Mouse (Mus musculus) kidney, adult 11 months (tissue): ENCODE measurements around the gene Vldlr.

ENCODE experiments used
- DNase-seq: peaks from one replicate; pipeline ENCODE4 v3.0.0; 2022

Gene Vldlr

DNA sequence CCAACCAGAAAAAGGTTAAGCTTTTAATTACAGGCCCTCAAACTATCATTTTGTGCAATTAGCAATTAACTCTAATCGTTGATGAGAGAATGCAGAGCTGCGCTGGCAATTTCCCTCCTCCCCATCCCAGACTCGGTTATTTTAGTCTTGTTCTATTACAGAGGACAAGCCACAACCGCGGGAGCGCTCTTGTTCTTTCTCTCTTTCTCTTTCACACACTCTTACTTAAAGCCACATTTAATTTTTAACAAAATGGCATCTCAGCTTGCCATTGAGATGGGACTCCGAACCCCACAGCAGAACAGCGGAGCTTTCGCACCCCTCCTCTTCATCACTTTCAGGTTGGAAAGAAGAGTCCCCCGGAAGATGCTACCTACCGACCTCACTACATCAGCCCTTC, at the start of gene Vldlr:
Gene Vldlr (plus strand): TSS at position 167 of the 400 bp plus-strand sequence.
- DNase-seq = no peak

DNA sequence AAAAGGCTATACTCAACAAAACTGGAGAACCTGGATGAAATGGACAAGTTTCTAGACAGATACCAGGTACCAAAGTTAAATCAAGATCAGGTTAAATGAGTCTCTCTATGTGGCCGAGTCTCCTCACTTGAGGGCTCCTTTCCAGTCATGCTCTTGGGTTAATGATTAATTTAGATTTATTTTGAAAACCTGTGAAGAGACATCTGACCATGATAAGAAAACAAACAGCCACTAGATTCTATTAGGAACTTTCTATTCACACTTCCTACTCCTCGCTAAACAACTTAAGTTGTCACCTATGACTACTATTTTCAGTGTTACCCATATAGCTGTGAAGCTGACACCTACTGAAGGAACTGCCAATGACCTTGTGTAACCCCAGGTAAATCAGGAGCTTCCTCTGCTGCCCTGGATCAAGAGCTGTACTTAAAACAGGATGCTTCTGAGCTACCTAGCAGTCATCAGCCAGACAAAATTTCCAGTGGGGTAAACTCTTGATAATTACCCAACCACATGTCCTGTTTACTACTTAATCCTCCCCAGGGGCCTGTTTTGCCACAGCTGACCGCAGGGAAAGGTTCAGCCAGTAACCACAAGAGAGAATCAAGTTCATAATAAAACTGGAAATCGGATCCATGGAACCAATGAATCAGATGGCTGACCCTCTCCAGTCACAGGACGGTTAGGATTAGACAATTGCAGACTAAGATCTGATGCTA, 48.5 kb upstream of the Vldlr start:
- DNase-seq = no peak

- no peak for DNase-seq
Measured at GRCm38 (mm10) chr19:27173836-27174235, 42.4 kb upstream of the Vldlr start.

GRCm38 (mm10) chr19:27175617-27176016, 40.7 kb upstream of the Vldlr start:
- no peak for DNase-seq

DNA sequence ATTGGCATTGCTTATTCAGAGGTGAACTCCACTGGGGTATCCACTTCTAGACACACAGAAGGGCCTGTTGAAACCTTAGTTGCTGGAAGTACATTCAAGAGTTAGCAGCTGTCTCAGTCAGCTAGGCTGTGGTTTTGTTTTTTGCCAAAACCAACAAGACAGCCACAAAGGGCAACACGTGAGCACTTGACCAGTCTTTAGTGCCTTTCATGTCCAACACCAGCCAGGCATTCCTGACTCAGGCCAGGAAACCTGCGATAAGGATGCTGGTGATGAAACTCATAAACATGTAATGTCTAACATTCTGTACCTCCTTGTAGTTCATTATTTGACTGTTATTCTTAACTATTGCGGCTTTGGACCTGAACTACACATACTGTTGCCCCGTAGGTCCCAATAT, 39.7 kb upstream of the Vldlr start:
- no peak for DNase-seq

- no peak for DNase-seq
Measured at GRCm38 (mm10) chr19:27178195-27178807, 38.0 kb upstream of the Vldlr start.

GRCm38 (mm10) chr19:27180351-27181122, 35.7 kb upstream of the Vldlr start:
- peak; percentile 19 for DNase-seq

DNA sequence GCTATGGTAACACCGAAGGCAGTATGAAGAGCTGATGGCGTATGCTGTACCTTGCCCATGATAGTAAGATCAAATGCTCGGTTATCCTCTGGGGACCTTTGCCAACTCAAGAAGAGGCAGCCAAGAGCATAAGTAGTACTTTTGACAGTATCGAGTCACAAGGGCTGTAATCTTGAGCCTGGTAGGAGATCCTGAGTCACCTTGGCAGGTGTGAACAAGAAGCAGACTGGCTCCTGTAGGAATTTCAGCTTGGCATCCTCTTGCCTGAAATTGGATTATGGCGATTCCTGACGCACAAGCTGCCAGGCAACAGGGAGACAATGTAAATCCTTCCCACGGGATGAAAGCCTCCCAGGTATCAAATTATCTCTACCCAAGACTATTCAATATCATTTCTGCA, 32.8 kb upstream of the Vldlr start:
- no peak for DNase-seq

- DNase-seq = no peak
Measured at GRCm38 (mm10) chr19:27203711-27204238, 12.5 kb upstream of the Vldlr start.

- DNase-seq = no peak
Measured at GRCm38 (mm10) chr19:27210991-27211390, 5.3 kb upstream of the Vldlr start.

DNA sequence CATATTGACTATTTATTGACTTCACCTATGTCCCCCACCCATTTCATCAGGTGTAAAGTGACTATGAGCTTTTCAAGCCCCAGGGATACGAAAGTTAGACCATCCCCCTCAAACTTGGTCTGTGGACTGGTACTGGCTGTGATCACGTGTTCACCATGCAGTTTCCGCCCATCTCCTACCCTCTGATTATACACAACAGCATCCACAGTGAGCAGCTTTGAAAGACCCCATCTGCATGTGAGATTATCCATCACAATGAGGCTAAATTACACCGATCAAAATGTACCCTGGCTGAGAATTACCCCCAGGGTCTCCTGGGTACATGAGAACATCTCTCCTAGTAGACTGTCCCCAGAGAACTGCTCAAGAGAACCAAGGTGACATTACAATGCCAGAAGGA, 688 bp upstream of the Vldlr start:
- DNase-seq = no peak

GRCm38 (mm10) chr19:27216767-27217403, 601 bp downstream of the Vldlr start:
- DNase-seq = peak; percentile 80

- peak; percentile 36 for DNase-seq
Measured at GRCm38 (mm10) chr19:27217404-27217940, 1.2 kb downstream of the Vldlr start.

DNA sequence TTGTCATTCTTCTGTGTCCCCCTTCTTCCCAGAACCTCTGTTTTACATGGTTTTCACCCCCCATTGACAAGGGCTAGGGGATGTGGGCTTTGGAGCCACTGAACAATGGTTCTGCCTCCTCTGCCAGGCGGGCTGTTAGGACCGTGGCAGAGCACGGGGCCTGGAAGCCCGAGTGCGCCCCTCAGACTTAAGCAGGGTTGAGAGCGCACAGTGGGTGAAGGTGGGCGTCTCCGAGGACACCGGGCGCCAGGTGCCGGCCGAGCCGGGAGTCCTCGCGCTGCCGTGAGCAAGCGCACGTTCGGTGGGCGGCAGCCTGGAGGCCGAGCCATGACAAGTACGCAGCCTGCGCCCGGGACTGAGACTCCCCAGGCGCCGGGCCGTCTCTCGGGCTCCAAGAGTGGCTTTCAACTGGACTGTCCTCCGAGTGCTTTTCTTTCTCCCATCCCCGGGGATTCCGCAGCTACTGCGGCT, 1.7 kb downstream of the Vldlr start:
- DNase-seq = peak; percentile 42

- DNase-seq = peak; percentile 95
Measured at GRCm38 (mm10) chr19:27218561-27219262, 2.4 kb downstream of the Vldlr start.

- DNase-seq = peak; percentile 21
Measured at GRCm38 (mm10) chr19:27219586-27219985, 3.3 kb downstream of the Vldlr start.

DNA sequence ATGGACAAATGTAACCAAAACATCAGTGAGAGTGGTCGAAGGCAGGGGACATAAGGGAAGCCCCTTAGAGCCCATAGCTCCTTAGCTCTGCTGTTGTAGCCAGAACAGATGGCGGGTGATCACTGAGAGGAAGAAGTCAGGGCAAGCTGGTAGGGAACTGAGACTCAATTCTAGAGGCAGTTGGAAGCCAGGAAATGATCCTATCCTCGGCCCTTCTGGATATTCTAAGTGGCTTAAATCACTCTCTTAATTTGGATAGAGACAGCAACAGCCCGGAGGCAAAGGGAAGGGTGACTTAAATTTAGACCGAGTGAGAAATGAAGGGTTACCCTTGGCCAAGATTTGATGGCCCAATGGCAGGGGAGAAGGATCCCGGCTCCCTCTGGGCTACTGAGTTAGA, 6.8 kb downstream of the Vldlr start:
- DNase-seq = no peak

GRCm38 (mm10) chr19:27224356-27224755, 8.1 kb downstream of the Vldlr start:
- DNase-seq = no peak

- no peak for DNase-seq
Measured at GRCm38 (mm10) chr19:27226626-27227025, 10.3 kb downstream of the Vldlr start.

- no peak for DNase-seq
Measured at GRCm38 (mm10) chr19:27227131-27227530, 10.8 kb downstream of the Vldlr start.

GRCm38 (mm10) chr19:27228254-27228653, 12.0 kb downstream of the Vldlr start:
- DNase-seq = no peak

- peak; percentile 43 for DNase-seq
Measured at GRCm38 (mm10) chr19:27233386-27233785, 17.1 kb downstream of the Vldlr start.
